Mouse (Mus musculus) brain, embryonic 14.5 days (tissue): ENCODE measurements at regions not wholly inside any gene's neighbourhood (a gene's known extent, or its start where the extent isn't known, plus 50 kb on each side); places are given as distances from the start of the nearest gene placed in this dataset.

Experiments
- CTCF ChIP-seq: fragments of 200-500 bp; IDR thresholded peaks from 2 replicates; pipeline ENCODE4 v1.5.1; 2012; ENCODE audit warnings: inconsistent platforms, mild to moderate bottlenecking, moderate library complexity, borderline replicate concordance; ENCODE audit not compliant: insufficient read depth, insufficient read length; ENCODE audit errors: extremely low read depth
- POLR2A ChIP-seq: fragments of 200-500 bp; IDR thresholded peaks from 2 replicates; pipeline ENCODE4 v1.6.1; 2012; ENCODE audit warnings: mild to moderate bottlenecking, inconsistent platforms, borderline replicate concordance; ENCODE audit not compliant: poor library complexity, insufficient read depth, insufficient read length, severe bottlenecking; ENCODE audit errors: extremely low read depth

- TF ChIP-seq POLR2A (no peak), CTCF (no peak)
Measured at GRCm38 (mm10) chr17:45789777-45790176, 56.1 kb upstream of the 1600014C23Rik start.
